Mouse (Mus musculus) testis, postnatal 14 days (tissue): ENCODE results near the gene Map3k4.
"Not testable (repeated sequence)": the region's sequence is repeated elsewhere in the genome, so short reads cannot be mapped to it uniquely, and the experiment has no call there.

Source experiments
- DNase-seq: peaks from one replicate; pipeline ENCODE4 v3.0.0; 2021; ENCODE audit warnings: low spot score

Map3k4 gene

DNA sequence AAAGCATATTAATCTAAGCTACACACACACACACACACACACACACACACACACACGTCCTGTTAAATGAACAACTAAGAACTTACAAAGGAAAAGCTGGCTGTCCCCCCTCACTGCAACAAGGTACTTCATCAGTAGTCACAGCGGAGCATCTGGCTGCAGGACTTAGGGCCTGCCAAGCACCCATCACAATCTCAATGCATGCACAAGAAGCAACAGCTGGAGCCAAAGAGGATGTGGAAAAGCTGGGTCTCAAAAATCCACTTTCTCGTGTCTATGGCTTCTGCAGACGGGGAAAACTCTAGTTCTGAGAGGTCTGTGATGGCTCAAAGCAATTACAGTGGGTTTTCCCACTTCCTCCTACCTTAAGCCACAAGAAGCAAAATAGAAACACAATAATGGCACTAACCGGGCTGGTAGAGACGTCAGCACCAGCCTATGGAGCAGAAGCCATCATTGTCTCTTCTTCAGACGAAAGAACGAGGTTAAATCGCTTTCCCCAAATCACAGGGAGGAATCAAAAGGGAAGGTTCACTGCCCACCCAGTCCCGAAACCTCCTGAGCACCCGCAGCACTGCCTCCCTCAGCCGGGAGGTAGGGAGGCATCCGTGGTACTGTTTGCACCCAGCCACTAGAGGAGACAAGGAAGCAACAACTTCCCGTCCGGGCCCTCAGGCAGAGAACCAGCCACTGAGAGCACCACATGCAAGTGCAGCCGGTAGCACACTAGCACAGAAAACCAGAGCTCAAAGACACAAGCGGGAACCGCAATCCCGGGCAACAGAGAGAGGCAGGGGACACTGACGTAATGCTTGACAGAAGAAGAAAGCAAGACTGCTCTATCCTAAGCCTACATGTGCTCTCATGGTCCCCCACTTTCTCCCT is 11.1 kb downstream of the Map3k4 start:
- no peak for DNase-seq

DNA sequence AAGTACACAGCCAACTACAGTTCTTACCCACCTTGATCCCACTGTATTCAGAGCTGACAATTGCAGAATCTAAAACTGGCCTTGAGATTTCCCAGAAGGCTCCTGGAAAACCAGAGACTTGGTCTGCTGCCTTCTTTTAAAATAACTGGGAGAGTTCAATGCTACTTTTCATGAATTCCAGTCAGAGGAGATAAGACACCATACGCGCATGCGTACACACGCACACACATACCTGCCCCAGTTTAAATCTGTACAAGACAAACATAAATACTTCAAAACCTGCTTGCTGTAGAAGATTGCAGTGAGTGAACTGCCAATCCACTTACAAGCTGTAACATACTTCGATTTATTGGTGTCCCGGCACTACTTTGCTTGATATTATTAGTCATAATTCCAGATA is 13.9 kb downstream of the Map3k4 start:
- no peak for DNase-seq

DNA sequence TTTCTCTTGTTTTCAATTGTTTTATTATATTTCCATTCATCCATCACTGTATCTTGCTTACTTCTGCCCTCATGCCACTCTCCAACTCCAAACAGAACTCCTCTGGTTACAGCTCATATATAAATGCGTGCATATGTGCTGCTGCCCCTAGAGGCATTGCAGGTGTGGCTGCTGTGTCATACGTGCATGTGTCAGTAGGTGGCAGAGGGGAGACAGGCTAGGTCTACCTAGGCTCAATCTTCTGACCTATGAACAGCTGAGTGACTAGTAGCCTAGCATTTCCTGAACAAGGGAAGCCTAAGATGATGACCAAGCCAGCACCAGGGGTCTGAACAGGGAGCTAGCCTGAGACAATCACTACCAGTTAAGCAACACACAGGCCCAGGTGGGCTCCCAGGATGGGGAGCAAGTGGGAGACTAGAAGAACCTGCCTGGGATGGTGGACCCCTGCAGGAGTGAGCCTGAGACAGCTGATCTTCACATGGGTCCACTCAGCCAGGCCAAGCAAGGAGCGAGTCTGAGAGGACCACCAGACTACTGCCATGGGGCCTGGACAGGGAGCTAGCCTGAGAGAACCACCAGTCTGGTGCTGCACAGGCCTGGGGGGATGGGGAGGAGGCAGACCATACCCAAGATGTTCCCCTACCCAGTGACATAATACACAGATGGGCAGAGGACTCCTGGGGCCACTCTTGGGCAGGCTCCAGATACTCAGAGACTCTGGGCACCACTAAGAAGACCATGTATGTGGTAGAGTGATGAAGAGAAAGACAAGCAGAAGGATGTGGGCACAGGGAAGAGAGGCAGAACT is 17.5 kb downstream of the Map3k4 start:
- no peak for DNase-seq

DNA sequence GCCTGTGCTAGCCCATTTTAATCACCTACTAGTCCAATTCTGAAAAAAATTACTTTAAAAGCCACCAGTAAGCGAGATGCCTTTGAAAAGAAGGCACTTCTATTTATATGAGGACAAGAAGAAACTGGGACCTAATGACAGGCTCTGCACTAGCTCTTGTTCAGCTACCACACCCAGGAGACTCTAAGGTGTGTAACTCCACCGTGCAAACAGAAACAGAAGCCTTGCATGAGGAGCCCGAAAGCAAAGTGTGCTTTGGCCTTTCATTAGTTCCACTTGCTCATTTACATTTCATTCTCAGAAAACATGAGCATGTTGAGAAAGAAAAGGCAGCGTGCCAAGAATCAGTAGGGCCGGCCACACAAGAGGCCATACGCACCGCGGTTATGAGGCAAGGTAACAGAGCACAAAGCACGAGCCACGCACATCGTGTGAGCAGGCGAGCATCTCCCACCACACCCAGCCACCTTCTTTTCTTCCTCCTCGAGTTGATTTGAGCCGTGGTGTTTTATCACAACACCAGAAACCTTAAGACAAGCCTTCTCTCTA is 18.4 kb downstream of the Map3k4 start:
- no peak for DNase-seq

DNA sequence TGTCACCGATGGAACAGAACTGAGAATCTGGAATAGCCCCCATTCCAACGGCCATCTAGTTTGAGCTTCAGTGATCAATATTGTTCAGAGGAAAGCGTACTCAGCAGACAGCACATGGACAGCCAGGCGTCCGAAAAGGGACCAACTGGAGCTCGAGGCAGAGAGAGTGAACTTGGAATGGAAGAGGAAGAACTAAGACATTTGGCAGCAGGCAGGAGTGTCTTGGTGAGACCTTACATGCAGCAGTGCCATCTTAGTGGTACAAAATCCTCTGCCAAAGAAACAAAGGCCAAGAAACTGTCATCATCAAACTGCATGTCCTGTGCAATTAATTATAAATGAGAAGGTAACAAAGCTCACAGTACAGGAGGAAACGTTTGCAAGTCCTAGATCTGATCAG is 19.2 kb downstream of the Map3k4 start:
- DNase-seq = no peak

DNA sequence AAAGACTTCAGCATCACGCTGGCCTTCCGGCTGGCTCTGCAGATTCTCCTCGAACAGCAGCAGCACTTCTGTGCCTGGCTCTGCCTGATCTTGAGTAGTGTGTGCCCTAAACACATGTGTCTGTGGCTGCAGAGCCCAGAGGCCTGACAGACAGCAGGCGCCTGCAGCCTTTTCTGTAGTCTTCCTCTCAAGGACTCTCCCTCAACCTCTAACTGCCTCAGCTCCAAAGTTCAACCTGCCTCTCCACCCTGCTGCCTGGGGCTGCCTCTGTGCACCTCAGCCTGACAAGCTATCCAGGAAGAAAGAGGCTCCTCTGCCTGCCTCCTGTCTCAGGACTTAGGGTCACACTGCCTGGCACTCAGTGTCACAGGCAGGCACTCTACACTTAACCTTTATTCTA is 20.6 kb downstream of the Map3k4 start:
- no peak for DNase-seq

DNA sequence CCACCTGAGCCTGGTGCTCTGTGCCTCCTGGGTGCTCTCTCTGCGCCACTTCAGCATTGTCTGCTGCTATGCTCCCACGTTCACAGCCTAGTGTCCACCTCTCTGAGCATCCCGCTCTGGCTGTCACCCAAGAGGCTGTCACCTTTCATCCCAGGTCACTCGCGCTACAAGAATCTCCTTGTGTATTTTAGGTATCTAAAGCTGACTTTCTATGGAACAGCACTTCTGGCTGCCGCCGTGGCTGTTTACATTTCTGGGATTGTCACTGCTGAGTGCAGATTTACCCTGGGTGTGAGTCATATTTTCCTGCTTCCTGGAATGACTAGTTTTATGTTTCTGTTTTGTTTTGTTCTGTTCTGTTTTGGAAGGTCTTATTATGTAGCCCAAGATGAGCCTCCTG is 21.3 kb downstream of the Map3k4 start:
- no peak for DNase-seq

DNA sequence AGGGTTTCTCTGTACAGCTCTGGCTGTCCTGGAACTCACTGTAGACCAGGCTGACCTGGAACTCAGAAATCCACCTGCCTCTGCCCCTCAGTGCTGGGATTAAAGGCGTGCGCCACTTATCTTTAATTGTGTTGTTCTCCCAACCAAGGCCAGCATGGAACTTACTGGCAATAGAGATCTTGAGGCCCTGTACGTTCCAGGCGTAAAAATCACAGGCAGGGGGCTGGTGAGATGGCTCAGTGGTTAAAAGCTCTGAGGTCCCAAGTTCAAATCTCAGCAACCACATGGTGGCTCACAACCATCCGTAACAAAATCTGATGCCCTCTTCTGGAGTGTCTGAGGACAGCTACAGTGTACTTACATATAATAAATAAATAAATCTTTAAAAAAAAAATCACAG is 22.7 kb downstream of the Map3k4 start:
- not testable (repeated sequence) for DNase-seq

DNA sequence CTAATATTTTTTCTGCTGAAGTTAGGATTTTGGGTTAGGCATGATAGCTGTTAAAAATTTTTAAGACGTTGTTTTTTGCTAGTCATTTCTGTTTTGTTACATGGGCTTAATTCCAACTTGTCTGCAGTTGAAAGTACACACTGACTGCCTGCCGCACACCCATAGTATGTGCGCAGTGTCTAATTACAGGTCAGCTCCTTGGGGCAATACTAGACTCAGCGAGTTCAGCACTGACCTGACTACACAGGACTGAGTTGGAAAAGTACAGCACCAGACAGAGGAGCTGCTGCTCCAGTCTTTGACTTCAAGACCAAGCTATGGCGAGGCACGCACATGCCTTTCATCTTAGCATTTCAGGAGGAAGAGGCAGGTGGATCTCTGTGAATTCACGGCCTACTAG is 24.2 kb downstream of the Map3k4 start:
- DNase-seq = no peak

DNA sequence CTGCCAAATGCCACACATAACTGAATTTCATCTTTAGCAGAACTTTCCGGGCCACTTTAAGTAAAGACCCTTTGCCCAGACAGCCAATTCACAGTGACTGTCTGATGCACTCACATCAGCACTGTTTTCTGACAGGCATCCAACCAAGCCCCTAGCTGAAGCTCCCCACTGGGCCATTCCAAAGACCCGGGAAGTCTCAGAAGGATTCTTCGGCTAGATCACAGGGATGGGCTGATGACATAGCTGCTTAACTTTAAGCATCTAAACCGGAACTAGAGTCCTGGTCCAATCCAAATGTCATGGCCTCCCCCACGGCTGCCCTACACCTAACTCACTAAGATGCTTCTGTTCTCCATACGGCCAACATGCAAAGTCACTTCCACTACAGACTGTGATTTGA is 25.0 kb downstream of the Map3k4 start:
- DNase-seq = no peak

DNA sequence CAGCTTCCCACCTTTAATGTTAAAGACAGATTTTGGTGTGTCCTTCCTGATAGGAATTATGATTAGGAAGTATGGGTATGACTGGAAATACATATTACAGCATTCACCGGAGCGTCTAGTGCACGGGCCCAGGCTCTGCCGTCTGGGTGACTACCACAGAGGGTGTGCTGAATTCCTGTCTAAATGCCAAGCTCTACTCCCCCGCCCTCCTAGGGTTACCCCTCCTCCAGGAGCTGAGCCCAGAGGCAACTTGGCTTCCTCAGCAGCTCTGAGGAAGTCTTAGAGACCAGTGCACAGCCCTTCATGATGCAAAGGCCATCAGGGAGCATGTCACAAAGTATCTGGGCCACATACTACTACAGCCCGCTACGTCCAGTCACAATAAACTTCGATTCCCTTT is 25.7 kb downstream of the Map3k4 start:
- peak; percentile 33 for DNase-seq

DNA sequence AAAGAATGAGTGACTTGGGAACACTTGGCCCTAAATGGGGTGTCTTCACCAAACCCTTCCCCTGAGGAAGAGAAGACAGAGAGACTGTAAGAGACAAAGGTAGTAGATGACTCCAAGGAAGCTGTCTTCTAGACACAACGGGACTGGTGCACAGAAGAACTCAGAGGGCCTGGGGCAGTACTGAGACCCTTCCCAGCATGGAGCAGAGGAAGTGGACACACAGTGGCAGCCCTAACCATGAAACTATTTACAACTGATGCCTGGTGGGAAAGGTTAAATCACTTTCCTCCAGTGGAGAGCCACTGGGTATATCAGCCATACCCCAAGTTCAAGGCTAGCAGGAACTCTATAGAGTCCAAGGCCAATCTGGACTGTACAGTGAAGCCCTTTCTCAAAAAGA is 26.2 kb downstream of the Map3k4 start:
- DNase-seq = no peak

DNA sequence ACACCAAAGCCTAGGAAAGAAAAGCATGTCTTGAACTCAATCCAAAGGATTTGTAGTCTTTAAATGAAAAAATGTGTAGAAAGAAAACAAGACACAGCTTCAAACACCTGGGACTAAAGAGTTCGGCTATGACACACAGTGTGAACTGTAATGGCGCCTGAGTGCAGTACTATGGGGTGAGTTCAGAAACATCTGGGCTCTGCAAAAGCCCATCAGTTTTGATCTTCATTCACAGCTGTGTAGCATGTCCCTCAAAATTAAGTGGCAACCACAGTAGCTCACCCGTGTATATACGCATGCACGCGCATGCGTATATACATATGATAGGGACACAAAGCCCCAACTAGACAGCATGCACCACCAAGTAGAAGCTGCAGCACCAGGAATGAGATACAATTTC is 27.4 kb downstream of the Map3k4 start:
- no peak for DNase-seq

DNA sequence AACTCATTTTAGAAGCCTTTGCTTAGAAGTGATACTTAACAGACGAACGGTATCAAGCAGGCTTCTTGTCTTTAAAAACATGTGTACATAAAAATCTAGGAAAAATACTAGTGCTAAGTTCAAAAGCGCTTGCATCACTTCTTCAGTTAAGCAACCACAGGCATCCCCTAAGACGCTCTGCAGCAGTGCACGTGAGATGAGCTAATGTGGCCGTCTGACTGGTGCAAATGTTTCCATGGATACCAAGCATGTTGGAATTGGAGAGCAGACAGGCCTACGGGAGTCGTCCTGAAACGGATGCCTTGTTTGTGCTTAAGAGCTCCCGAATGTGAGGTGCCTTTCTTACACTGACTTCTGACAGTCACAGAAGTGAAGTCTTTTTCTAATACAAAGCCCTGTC is 27.9 kb downstream of the Map3k4 start:
- no peak for DNase-seq

DNA sequence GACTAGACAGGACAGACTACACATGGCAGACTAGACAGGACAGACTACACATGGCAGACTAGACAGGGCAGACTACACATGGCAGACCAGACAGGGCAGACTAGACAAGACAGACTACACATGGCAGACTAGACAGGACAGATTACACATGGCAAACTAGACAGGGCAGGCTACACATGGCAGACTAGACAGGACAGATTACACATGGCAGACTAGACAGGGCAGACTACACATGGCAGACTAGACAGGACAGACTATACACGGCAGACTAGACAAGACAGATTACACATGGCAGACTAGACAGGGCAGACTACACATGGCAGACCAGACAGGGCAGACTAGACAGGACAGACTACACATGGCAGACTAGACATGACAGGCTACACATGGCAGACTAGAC is 28.8 kb downstream of the Map3k4 start:
- not testable (repeated sequence) for DNase-seq

DNA sequence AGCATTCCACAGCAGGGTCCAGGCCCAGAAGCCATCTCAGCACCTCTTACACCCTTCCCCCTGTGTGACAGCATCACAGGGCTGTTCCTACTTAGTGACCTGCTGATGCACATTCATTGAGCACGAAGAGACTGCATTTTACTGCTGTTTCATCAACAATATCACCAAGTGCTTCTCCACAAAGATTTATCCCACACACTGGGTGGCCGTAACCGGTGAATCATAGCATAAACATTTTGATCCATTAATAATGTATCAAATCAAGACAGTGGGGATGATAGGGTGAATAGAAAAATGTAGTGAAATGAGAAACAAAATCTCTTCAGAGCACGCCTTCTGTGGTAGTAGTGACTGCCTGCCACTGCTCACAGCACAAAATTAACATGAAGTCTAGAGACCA is 29.7 kb downstream of the Map3k4 start:
- no peak for DNase-seq

DNA sequence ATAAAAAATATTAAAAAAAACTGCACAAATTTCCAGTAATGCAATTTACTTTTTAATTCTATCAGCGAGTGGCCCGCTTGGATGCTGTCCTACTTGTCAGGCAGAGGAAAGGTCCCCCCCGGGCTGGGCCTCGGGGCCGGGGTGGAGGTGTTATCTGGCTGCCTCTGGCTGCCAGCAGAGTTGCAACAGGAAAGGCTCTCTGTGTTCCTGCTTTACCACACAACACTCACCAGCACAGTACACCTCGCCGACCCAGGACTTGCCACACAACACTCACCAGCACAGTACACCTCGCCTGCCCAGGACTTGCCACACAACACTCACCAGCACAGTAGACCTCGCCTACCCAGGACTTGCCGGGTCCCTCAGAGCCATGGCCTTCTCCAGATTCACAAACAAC is 38.8 kb downstream of the Map3k4 start:
- DNase-seq = no peak

DNA sequence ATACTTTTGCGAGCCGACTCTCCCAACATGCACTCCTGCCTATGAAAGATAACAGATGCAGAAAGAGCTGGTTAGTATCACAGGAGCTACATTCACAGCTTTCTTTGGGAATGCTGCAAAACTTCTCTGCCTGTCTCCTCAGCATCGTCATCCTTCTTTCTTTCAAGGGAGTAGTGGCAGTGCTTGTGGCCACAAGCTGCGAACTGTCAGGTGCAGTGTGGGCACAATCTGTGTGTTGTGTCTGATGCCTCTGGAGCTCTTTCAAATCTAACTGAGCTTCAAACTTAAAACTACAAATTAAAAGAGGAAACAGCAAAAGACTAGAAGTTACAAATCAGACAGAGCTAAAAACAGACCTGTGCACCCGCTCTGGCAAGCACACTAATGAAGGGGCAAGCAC is 40.5 kb downstream of the Map3k4 start:
- no peak for DNase-seq

DNA sequence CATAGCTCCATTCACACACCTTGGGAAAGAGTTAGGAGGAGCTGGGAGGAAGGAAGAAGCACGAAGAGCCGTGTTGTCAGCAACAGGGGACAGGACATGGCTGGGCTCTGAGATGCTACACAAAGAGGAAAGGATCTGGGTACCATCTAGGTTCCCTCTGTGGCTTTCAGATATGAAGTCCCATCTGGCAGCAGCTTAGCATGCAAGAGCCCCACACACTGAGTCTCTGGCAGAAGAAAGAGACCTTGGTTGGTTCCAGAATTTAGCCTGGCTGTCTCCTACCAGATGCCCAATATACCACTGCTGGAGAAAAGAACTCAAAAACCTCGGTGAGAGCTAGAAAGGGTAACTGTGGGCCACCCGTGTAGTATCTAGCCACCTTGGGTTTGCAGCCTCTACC is 41.3 kb downstream of the Map3k4 start:
- no peak for DNase-seq

DNA sequence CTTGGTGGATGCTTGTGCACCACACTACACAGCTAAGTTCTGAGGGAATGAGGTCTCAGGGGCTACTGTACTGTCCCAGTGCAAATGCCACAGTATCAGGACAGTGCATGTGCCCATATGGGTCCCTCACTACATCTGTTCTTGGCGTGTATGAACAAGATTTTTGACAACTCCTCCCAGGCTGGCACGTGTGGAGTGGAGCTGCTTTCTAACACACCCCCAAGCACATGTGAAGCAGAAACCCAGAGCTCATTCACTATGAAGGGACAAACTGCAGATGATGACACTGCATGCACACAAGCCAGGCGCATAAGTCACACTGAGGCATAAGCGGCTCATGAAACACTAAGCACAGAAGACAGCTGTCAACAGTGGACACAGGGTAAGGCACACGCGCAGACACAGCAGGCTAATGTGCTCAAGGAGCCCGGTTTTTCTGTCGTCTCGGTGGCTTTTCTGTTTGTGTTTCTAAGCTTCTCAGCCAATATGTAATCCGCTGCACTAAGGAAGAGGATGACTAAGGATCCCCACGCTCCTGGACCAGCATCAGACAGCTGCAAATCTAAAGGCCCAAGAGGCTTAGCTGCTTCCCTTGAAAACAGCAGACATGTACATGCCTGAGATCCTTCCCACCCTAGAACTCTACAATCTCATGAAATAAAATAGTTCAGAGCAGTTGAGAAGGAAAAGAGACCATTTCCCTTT is 41.9 kb downstream of the Map3k4 start:
- DNase-seq = no peak

DNA sequence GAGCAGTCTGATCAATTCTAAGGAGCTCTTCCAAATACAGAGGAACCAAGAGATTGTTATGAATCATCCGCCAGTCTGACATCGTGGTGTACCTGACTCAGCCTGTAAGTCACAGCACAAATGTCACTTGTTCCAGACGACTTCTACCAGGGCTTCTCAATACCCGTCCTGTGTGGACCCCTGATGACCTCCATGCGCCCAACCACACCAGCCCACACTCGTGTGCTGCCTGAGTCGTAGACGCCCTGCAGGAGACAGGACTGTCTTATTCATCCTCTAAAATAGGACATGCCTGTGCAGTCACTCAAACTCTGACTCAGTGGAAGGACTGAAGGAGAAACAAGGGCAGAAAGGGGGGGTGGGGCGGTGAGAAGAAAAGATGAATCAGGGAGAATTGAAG is 42.8 kb downstream of the Map3k4 start:
- no peak for DNase-seq

DNA sequence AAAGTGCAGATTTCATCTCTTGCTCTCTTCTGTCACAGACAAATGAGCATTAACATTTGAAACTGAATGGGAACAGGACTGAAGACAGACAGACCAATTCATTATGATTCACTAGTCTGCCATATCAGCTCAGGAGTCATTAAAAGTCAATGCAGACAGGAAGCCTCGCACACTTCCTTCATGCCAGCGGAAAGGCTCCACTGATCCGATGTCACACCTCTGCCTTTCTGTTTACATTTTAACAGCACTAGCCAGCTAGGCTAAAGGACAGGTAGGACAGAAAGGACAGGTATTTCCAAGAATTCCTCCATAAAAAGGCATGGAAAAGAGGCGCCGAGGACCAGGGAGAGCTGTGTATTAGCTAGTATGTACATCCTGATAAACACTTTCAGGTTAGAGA is 45.6 kb downstream of the Map3k4 start:
- DNase-seq = no peak

DNA sequence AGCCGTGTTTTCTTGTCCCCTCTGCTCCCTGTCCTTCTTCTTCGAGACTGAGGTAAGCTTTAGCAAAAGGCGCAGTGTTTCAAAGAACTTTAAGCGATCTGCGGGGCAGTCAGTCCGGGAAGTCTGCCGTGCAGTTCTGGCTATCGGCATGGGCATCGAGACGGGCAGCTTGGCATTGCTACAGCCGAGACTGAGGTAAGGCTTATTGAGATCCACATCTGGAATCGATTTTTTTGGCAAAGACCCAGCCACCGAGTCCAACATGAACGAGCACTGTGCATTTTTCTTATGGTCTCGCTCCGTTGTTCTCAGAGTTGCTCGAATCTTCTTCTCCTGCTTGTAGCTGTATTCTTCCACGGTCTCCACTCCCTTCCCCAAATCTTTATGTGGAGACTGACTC is 46.8 kb downstream of the Map3k4 start:
- no peak for DNase-seq
